Mouse (Mus musculus) left cerebral cortex, postnatal 14 days (tissue): ENCODE measurements around the gene Ifi47. TPM values are rescaled to one million over a fixed set of nuclear protein-coding genes. Genes with fewer than 3 reads are reported as not detected.

Source experiments
- DNase-seq, 2 experiments: peaks; one replicate each; pipeline ENCODE4 v3.0.0; 2021 to 2022; ENCODE audit warnings: low spot score in 2 of 2, mixed read lengths in 1 of 2
- intact Hi-C: fragments of 180-260 bp; cut with DNase I; formaldehyde crosslinking; loops from one replicate; pipeline ENCODE4 v1.15.1; 2025
- total RNA-seq, 2 experiments: library from RNA; stranded (reverse); gene quantifications; 2 replicates each; pipeline ENCODE4 v1.2.3; 2021

Ifi47 gene
- total RNA-seq, 2 experiments from 2014 or later, result 0.57 to 0.62 TPM

- intact Hi-C loops, result no loop called here
- no peak for DNase-seq
Observed at GRCm38 (mm10) chr11:49087830-49088616, 11.6 kb downstream of the Ifi47 start.

DNA sequence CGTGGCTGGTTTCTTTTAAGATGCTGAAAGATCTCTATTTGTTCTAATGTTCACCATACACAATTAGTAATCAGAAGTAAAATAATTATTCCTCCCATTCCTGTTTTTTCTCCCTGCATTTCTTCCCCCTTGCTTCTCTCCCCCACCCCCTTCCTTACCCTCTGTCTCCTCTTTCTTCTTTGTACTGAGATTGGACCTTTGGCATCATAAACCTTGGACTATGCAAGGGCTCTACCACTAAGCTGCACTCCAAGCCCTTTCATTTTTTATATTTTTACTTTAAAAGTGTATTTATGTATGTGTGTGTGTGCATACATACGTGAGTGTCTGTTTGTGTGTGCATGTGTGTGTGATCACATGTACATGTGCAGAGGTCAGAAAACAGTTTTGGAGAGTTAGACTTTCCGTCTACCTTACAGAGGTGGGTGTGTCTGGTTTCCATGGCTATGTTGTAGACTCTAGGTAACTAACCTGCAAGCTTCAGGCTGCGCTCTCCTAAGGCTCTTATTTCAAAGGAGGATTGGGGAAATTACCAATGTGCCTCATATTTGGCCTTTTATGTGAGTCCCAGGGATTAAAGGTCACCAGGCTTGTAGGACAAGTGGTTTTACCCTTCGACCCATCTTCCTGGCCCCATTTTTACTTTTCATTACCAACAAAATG is 12.7 kb downstream of the Ifi47 start:
- intact Hi-C loops, result no loop called here
- DNase-seq, result no peak

DNA sequence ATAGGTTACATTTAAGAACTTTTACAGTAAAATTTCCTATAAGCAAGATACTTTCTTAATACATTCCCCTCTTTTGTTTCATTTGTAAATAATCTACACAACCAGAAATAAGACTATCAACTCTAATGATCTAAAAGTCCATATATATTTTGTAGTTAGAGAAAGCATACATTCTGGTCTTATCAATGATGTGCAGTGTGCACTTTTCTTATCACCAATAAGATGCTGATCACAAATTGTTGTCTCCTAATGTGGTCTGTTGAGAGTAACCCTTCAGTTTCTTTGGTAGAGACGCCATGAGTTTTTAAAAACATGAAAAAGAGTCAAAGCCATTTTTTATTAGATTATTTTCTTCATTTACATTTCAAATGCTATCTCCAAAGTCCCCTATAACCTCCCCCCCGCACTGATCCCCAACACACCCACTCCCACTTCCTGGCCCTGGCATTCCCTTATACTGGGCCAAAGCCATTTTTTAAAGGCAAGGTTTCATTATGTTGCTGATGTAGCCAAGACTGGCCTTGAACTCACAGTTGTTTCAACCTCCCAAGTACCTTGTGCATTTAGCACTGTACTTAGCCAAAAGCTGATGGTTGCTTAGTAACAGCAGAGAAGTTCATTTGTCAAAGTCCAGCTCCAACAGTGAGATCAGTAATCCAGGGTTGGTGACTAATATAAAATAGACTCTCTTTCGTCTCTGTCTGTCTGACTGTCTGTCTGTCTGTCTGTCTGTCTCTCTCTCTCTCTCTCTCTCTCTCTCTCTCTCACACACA is 13.5 kb downstream of the Ifi47 start:
- intact Hi-C loops, result no loop called here

GRCm38 (mm10) chr11:49090551-49090950 is 14.2 kb downstream of the Ifi47 start:
- intact Hi-C loops, result no loop called here
- DNase-seq, result no peak

More for the DNA sequence above, 13.5 kb downstream of the Ifi47 start:
- DNase-seq, result no peak

DNA sequence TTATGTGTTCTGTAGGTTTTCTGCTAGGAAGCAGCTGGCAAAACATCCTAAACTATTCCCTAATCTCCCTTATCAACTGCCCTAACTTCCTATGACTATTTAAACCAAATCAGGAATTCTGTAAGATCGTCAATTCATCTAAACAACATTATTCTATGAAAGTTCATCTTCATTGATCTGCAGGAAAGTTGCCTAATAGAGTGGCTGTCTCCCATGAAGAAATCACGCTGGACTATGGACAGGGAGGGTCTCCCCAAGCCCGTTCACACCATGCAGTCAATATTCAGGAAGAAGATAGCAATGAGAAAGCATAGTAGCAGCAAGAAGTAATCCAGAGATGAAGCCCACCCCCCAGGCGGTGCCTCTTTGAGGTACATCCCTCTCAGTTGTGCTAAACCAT is 14.8 kb downstream of the Ifi47 start:
- intact Hi-C loops, result no loop called here

GRCm38 (mm10) chr11:49092053-49092586 is 15.7 kb downstream of the Ifi47 start:
- no peak for DNase-seq
- intact Hi-C loops, result no loop called here

More for the DNA sequence above, 14.8 kb downstream of the Ifi47 start:
- no peak for DNase-seq

- no peak for DNase-seq
- intact Hi-C loops, result no loop called here
Observed at GRCm38 (mm10) chr11:49092786-49093185, 16.4 kb downstream of the Ifi47 start.

- no peak for DNase-seq
- intact Hi-C loops, result no loop called here
Observed at GRCm38 (mm10) chr11:49093861-49094660, 17.7 kb downstream of the Ifi47 start.

DNA sequence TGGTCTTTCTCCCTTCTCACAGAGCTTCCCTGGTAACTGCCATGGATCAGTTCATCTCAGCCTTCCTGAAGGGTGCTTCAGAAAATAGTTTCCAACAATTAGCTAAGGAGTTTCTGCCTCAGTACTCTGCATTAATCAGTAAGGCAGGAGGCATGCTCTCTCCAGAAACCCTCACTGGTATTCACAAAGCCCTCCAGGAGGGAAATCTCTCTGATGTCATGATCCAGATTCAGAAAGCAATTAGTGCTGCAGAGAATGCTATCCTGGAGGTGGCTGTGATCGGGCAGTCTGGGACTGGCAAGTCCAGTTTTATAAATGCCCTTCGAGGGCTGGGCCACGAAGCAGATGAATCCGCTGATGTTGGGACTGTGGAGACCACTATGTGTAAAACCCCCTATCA is 19.0 kb downstream of the Ifi47 start:
- DNase-seq, result no peak
- intact Hi-C loops, result no loop called here

- DNase-seq, result no peak
- intact Hi-C loops, result loop anchor here (5.0 kb wide), 1 partner anchor 308 kb away; no protein-coding TSS in a partner anchor
Observed at GRCm38 (mm10) chr11:49100409-49100808, 24.0 kb downstream of the Ifi47 start.

DNA sequence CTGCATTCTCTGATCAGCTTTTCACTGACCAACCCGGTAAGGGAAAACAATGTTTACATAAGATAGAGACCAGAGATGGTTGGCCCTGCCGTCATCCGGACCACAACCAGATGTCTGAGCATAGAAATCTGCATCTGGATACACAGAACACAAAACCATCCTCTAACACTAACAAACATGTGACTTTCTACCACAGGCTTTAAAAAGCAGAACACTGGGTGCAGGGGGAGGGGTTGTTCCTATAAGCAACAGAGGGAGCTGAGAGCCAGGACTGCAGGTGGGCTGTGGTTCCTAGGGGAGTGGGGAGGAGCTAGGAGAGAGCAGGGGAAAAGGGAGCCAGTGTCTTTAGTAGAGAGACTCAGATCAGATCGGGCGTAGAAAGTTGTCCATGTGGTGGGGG is 25.1 kb downstream of the Ifi47 start:
- intact Hi-C loops, result loop anchor here (5.0 kb wide), 1 partner anchor 309 kb away; no protein-coding TSS in a partner anchor
- no peak for DNase-seq

DNA sequence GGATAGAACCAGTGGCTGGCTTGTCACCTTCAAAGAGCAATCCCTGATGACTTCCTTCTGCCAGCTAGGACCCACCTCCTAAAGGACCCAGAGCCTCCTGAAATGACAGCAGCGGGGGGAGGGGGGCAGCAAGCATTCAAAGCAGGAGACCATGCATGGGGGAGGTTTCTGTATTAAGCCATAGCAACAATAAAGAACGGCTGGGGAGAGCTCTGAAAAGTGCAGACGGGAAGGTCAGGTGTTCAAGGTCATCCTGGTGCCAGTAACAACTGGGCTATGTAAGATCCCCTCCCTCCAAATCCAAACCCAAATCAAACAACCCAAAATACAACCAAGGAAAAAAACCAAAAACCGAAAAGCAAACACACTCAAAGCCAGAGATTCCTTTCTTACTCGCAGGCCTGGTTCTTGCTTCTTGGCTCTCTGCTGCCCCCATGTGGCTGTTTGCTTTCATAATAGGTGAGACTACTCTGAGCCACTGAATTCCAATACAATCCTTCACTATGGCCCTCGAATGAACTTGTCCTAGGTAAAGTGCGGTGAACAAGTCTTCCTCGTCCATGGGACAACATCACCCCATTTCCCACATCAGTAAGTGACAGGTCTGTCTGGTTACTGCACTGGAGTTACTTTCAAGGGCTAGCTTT is 26.8 kb downstream of the Ifi47 start:
- intact Hi-C loops, result loop anchor here (1.0 to 5.0 kb wide), 2 partner anchors 229 to 311 kb away; no protein-coding TSS in a partner anchor
- peak; percentile 88 to 95 for DNase-seq

GRCm38 (mm10) chr11:49105752-49106151 is 29.4 kb downstream of the Ifi47 start:
- DNase-seq, result no peak
- intact Hi-C loops, result no loop called here

DNA sequence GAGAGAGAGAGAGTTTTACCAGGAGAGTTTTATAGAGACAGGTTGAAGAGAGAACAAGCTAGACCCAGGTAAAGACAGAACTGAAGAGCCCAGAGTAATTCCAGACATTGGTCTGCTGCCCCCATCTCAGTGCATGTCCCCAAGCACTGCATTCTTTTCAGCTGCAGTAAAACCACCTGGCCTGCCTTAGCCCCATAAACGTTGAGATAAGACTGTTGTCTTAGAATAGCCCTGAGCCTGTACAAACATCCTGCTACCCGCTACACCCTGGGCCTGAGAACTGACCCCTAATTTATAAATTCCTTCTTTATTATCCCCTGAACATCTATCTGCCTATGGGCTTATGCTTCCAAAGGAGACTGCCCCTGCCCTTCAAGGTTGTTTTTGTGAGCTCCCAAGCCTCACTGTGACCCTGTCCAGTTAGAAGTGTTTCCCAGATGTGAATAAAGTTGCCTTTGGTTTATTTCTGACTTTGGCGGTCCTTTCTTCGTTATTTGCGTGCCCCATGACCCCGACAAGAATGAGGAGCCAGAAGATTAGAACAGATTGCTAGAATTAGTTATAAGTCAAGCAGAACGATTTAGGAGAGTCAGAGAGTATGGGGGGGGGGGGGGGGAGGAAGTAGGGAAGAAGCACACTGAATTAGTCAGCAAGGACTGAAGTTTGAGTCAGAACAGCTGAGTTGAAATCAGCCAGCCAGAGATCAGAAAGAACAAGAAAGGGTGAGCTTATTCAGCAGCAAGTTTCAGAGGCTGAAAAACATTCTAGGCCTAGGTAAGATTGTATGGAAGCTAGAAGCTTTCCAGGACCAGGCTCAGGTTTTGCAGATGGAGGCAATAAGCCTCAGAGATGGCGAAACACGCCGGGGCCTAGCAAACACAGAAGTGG is 31.5 kb downstream of the Ifi47 start:
- DNase-seq, result no peak
- intact Hi-C loops, result no loop called here

DNA sequence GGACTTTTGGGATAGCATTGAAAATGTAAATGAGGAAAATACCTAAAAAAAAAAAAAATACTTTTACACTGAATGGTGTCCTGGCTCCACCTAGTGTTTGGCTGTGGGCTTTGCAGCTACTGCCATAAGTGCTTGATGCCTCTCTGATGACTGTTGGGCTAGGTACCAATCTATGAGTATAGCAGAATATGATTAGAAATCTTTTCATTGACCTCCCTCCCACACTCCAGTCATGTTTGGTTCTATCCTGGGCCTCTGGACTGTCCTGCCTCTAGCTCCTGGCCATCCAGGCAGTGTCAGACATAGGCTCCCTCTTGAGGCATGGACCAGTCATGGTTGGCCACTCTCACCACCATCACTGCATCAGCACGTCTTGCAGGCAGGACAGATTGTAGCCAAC is 32.4 kb downstream of the Ifi47 start:
- DNase-seq, result peak; percentile 41 to 45
- intact Hi-C loops, result no loop called here

- DNase-seq, result no peak
- intact Hi-C loops, result loop anchor here (5.0 kb wide), 1 partner anchor 161 kb away; no protein-coding TSS in a partner anchor
Observed at GRCm38 (mm10) chr11:49111000-49111399, 34.6 kb downstream of the Ifi47 start.

GRCm38 (mm10) chr11:49112624-49113219 is 36.3 kb downstream of the Ifi47 start:
- DNase-seq, result no peak

More at GRCm38 (mm10) chr11:49112624-49113219, 36.3 kb downstream of the Ifi47 start:
- intact Hi-C loops, result loop anchor here (5.0 kb wide), 1 partner anchor 160 kb away; no protein-coding TSS in a partner anchor
